Mouse (Mus musculus): ENCODE data around the gene Gfer. TPM values are rescaled to one million over a fixed set of nuclear protein-coding genes. Genes with fewer than 3 reads are reported as not detected.
A peak's percentile ranks its signal among the peaks of the same experiment; 100 is the strongest.
"Not testable (repeated sequence)": the region's sequence is repeated elsewhere in the genome, so short reads cannot be mapped to it uniquely, and the experiment has no call there.

The Gfer gene
- polyA plus RNA-seq, 1 experiment = 30.9 TPM

DNA sequence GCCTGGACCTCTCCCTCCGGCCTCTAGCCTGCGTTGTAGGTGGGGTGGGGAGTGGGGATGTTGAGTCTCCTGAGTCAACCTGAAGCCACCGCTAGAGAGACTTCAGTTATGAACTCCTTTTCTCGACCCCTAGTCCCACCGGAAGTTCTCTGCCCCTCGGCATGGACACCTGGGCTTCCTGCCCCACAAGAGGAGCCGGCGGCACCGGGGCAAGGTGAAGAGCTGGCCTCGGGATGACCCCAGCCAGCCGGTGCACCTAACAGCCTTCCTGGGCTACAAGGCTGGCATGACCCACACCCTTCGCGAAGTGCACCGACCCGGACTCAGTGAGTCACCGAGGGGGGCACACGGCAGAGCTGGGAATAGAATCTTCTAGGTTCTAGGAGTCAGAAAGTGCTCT lies 32.2 kb upstream of the Gfer start:
- no peaks in the 10 kb centered on the region for H3K27me3 ChIP-seq (ENCODE audit: control insufficient read depth, insufficient read depth, low read length)
- TF ChIP-seq CTCF (IDR thresholded peaks at IDR 0.05; ENCODE audit: borderline replicate concordance, insufficient read depth, low read depth, low read length) = no peak
- no peak for TF ChIP-seq POLR2A (IDR thresholded peaks at IDR 0.05; ENCODE audit: borderline replicate concordance, insufficient read depth, low read length)
- no peaks in the 10 kb centered on the region for H3K4me1 ChIP-seq (ENCODE audit: control insufficient read depth, insufficient read depth, low read length)
- WGBS = 72% methylated on average over 17 of the region's 17 CpGs
- no peak overlapping the region for H3K27ac ChIP-seq (ENCODE audit: insufficient read depth, low read length)
- no peak for DNase-seq
- H3K4me3 ChIP-seq (replicated peaks; ENCODE audit: insufficient read depth, low read depth, low read length) = no peak overlapping the region

DNA sequence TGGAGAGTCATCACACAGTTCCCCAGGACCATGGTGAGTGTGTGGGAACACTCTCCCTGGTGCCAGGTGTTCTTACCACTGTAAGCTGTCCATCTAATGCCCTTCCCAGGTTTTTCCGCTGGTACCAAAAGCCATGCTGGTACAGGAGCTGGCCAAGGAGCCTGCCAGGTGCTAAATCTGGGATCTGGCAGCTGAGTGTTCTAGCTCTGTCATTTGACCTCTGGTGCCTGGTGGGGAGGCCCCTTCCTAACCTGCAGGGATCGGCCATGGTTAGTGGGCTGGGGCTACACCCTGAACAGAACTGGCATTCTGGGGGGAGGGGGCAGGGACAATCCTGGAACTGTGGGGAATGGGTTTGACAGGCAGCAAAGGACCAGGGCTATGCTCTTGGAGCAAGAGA lies 31.7 kb upstream of the Gfer start, which contains the start of gene Rpl3l:
Gene Rpl3l (plus strand): TSS at position 203 of the 400 bp plus-strand sequence.
- Histone ChIP-seq H3K27me3 (ENCODE audit: control insufficient read depth, insufficient read depth, low read length) (no peaks in the 10 kb centered on the region), H3K27ac (ENCODE audit: insufficient read depth, low read length) (no peak within 1 kb of the TSS), H3K4me1 (ENCODE audit: control insufficient read depth, insufficient read depth, low read length) (peaks cover 1% of the 10 kb centered on the region; the same call in 1 of the 2 replicates), H3K4me3 (replicated peaks; ENCODE audit: insufficient read depth, low read depth, low read length) (no peak within 1 kb of the TSS)
- TF ChIP-seq POLR2A (IDR thresholded peaks at IDR 0.05; ENCODE audit: borderline replicate concordance, insufficient read depth, low read length) = no peak
- no peak for TF ChIP-seq CTCF (IDR thresholded peaks at IDR 0.05; ENCODE audit: borderline replicate concordance, insufficient read depth, low read depth, low read length)
- DNase-seq = no peak
- 62% methylated on average over 2 of the region's 2 CpGs for WGBS

DNA sequence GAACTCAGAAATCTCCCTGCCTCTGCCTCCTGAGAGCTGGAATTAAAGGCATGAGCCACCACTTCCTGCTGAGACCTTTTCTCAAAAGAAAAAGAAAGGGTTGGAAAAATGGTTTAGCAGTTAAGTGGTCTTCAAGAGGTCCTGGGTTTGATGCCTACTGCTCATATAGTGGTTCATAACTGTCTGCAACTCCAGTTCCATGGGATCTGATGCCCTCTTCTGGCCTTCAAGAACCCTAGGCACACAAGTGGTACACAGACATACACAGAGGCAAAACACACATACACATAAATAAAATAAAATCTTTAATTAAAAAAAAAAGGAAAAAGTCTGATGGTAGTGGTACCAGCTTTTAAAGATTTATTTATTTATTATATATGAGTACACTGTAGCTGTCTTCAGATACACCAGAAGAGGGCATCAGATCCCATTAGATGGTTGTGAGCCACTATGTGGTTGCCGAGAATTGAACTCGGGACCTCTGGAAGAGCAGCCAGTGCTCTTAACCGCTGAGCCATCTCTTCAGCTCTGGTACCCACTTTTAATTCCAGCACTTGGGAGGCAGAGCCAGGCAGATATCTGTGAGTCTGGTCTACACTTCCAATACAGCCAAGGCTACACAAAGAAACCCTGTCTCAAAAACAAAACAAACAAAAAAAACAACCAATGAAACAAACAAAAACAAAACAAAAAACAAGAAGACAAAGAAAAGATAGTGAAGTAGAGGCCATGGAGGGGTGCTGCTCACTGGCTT lies 29.9 kb upstream of the Gfer start:
- TF ChIP-seq CTCF (IDR thresholded peaks at IDR 0.05; ENCODE audit: borderline replicate concordance, insufficient read depth, low read depth, low read length) = no peak
- TF ChIP-seq POLR2A (IDR thresholded peaks at IDR 0.05; ENCODE audit: borderline replicate concordance, insufficient read depth, low read length) = no peak
- 63% methylated on average over 3 of the region's 3 CpGs for WGBS
- no peak for DNase-seq

DNA sequence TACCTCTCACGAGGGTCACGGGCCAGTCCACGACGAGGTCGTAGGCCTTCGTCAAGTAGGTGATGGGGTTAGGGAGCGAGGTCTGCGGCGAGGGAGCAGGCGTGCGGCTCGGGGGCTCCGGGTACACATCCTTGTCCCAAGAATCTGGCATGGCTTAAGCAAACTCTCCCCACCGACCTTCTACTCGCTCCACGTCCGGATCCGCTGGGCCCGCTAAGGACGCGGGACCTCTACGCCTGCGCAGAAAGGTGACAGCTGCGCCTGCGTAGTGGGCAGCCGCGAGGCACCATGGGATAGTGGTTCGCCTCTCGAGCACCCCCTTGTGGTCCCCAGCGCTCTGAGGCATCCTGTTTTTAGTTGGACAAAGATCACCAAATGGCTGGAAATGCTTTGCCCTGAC lies 28.2 kb upstream of the Gfer start, which contains the start of gene Ndufb10:
Gene Ndufb10 (minus strand): TSS at position 295 of the 400 bp plus-strand sequence.
- peaks cover 4% of the 10 kb centered on the region for H3K4me1 ChIP-seq (ENCODE audit: control insufficient read depth, insufficient read depth, low read length)
- H3K4me3 ChIP-seq (replicated peaks; ENCODE audit: insufficient read depth, low read depth, low read length) = peak within 1 kb of the TSS; percentile 91
- peak; percentile 92 for TF ChIP-seq CTCF (IDR thresholded peaks at IDR 0.05; ENCODE audit: borderline replicate concordance, insufficient read depth, low read depth, low read length)
- peak; percentile 96 for TF ChIP-seq POLR2A (IDR thresholded peaks at IDR 0.05; ENCODE audit: borderline replicate concordance, insufficient read depth, low read length)
- peak within 1 kb of the TSS; percentile 78 for H3K27ac ChIP-seq (ENCODE audit: insufficient read depth, low read length)
- no peaks in the 10 kb centered on the region for H3K27me3 ChIP-seq (ENCODE audit: control insufficient read depth, insufficient read depth, low read length)
- DNase-seq = peak; percentile 94 to 98
- WGBS = 0% methylated on average over 30 of the region's 30 CpGs

More for the DNA sequence above, 29.9 kb upstream of the Gfer start:
- Histone ChIP-seq H3K4me3 (replicated peaks; ENCODE audit: insufficient read depth, low read depth, low read length) (no peak overlapping the region), H3K27ac (ENCODE audit: insufficient read depth, low read length) (no peak overlapping the region), H3K27me3 (ENCODE audit: control insufficient read depth, insufficient read depth, low read length) (no peaks in the 10 kb centered on the region), H3K4me1 (ENCODE audit: control insufficient read depth, insufficient read depth, low read length) (peaks cover 4% of the 10 kb centered on the region)

DNA sequence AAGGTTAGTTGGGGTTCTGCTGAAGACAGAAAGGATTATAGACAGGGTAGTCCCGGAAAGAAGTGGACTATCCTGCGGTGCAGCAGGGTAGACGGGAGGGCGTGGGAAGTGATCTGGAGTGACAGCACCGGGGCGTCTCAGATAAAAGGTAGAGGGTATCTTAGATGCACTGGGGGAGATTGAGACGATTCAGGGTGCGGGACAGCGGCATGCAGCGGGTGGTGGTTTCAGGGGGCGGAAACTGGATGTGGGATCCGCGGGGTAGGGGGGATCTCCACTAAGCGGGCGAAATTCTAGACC lies 27.9 kb upstream of the Gfer start:
- no peaks in the 10 kb centered on the region for H3K27me3 ChIP-seq (ENCODE audit: control insufficient read depth, insufficient read depth, low read length)
- no peak for TF ChIP-seq CTCF (IDR thresholded peaks at IDR 0.05; ENCODE audit: borderline replicate concordance, insufficient read depth, low read depth, low read length)
- TF ChIP-seq POLR2A (IDR thresholded peaks at IDR 0.05; ENCODE audit: borderline replicate concordance, insufficient read depth, low read length) = no peak
- H3K27ac ChIP-seq (ENCODE audit: insufficient read depth, low read length) = peak overlapping the region; percentile 78
- H3K4me1 ChIP-seq (ENCODE audit: control insufficient read depth, insufficient read depth, low read length) = peaks cover 4% of the 10 kb centered on the region
- no peak for DNase-seq
- WGBS = under 1% methylated on average over 15 of the region's 15 CpGs
- peak overlapping the region; percentile 91 for H3K4me3 ChIP-seq (replicated peaks; ENCODE audit: insufficient read depth, low read depth, low read length)

DNA sequence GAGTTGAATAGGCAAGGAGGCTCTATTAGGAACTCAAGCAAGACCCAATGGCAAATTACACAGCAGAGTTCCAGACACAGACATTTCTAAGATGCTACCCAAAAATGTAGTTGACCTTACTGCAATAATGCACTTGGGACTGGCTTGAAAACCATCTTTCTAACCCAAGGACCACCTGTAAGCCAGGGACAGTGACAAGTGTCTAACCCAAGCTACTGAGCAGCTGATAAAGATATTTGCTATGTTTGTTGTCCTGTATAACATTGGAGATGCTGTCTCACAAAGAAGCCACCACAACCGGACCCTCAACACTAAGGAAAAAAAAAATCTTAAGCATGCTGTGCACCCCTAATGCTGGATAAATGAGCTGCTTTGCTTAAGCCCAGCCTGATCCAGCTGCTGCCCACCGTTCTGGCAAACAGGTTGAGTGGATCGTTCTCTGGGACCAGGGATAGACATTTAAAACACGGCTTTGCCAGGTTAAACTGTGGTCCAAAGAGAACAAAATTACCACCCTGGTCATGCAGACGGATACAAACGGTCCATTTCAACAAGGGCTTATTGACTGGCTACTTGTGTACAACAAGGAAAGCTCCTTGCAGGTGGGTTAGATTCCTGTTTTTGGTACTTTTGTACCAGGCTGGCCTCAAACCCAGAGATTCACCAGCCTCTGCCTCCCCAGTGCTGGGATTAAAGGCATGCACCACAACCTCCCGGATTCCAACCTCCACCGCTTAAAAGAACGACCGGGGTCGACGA lies 27.3 kb upstream of the Gfer start:
- TF ChIP-seq POLR2A (IDR thresholded peaks at IDR 0.05; ENCODE audit: borderline replicate concordance, insufficient read depth, low read length) = no peak
- TF ChIP-seq CTCF (IDR thresholded peaks at IDR 0.05; ENCODE audit: borderline replicate concordance, insufficient read depth, low read depth, low read length) = no peak
- Histone ChIP-seq H3K27me3 (ENCODE audit: control insufficient read depth, insufficient read depth, low read length) (no peaks in the 10 kb centered on the region), H3K4me3 (replicated peaks; ENCODE audit: insufficient read depth, low read depth, low read length) (peak overlapping the region; percentile 91), H3K4me1 (ENCODE audit: control insufficient read depth, insufficient read depth, low read length) (peaks cover 4% of the 10 kb centered on the region), H3K27ac (ENCODE audit: insufficient read depth, low read length) (peak overlapping the region; percentile 78; the same call in 1 of the 2 replicates)
- 2% methylated on average over 12 of the region's 12 CpGs for WGBS
- DNase-seq = no peak

DNA sequence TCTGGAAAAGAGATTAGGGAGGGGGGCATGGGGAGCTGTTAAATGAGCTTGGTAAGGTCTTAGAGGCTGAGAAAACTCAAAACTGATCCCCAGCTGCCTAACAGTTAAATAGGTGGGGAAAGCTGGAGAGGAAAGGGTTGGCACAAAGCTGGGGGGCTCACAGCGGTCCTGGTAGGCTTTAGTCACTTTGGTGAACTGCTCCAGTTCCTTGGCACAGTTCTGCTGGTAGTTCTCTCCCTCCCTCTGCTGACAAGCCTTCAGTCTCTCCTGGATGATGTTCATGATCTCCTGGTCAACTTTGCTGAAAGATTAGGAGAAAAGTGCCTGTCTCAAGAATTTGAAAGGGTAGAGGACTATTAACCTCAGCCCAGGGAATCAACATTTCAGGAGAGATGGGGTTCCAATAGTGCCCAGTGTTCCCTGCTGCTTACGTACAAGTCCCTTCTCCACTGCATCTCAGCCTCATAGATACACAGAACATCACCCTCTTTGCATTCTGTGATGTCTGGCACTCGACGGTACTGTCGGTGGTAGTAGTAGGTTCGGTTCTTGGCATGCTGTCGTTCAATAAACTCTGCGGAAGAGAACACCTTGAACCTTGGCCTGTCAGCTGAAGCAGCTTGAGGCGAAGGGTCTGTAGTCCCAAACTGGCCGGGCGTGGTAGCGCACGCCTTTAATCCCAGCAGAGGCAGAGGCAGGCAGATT lies 26.4 kb upstream of the Gfer start:
- Histone ChIP-seq H3K4me1 (ENCODE audit: control insufficient read depth, insufficient read depth, low read length) (peaks cover 4% of the 10 kb centered on the region), H3K27ac (ENCODE audit: insufficient read depth, low read length) (no peak overlapping the region), H3K4me3 (replicated peaks; ENCODE audit: insufficient read depth, low read depth, low read length) (no peak overlapping the region), H3K27me3 (ENCODE audit: control insufficient read depth, insufficient read depth, low read length) (no peaks in the 10 kb centered on the region)
- TF ChIP-seq POLR2A (IDR thresholded peaks at IDR 0.05; ENCODE audit: borderline replicate concordance, insufficient read depth, low read length) (0 out of 2 replicates have a peak, but pooled peaks have one; percentile 14), CTCF (IDR thresholded peaks at IDR 0.05; ENCODE audit: borderline replicate concordance, insufficient read depth, low read depth, low read length) (no peak)
- no peak for DNase-seq
- 30% methylated on average over 13 of the region's 13 CpGs for WGBS

DNA sequence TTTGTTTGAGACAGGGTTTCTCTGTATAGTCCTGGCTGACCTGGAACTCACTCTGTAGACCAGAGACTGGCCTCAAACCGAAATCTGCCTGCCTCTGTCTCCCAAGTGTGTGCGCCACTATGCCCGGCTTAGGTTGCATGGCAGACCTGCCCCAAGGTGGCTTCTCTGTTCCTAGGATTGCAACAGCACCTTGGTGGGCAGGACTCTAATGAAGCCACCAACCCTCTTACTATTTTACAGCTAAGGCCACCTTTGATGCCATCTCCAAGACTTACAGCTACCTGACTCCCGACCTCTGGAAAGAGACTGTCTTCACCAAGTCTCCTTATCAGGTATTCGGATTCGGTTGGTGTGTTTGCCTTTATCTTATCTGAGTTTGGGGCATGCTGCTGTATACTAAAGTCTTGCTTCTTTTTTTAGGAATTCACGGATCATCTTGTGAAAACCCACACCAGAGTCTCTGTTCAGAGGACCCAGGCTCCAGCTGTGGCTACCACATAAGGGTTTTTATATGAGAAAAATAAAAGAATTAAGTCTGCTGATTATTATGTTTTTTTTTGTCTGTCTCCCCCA lies 25.5 kb upstream of the Gfer start:
- 60% methylated on average over 7 of the region's 7 CpGs for WGBS

DNA sequence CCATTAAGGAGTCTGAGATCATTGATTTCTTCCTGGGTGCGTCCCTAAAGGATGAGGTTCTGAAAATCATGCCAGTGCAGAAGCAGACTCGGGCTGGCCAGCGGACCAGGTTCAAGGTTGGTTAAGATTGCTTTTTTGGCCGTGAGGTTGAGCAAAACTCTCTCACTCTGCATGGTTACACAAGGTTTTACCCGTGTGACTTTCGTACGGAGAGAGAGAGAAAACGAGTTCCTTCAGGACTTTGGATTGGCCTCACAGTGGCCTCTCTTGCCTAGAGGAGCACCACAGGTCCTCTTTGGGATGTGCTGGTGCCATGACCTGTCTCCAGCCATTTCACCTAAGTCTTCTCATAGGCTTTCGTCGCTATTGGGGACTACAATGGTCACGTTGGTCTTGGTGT lies 24.7 kb upstream of the Gfer start:
- WGBS = under 1% methylated on average over 11 of the region's 11 CpGs

More for the DNA sequence above, 25.5 kb upstream of the Gfer start:
- not testable (repeated sequence) for H3K27me3 ChIP-seq (ENCODE audit: control insufficient read depth, insufficient read depth, low read length); H3K27ac ChIP-seq (ENCODE audit: insufficient read depth, low read length); H3K4me3 ChIP-seq (replicated peaks; ENCODE audit: insufficient read depth, low read depth, low read length); DNase-seq; H3K4me1 ChIP-seq (ENCODE audit: control insufficient read depth, insufficient read depth, low read length)

More for the DNA sequence above, 24.7 kb upstream of the Gfer start:
- not testable (repeated sequence) for H3K27ac ChIP-seq (ENCODE audit: insufficient read depth, low read length); DNase-seq; H3K27me3 ChIP-seq (ENCODE audit: control insufficient read depth, insufficient read depth, low read length); H3K4me1 ChIP-seq (ENCODE audit: control insufficient read depth, insufficient read depth, low read length)
- H3K4me3 ChIP-seq (replicated peaks; ENCODE audit: insufficient read depth, low read depth, low read length) = peak overlapping the region; percentile 37

Measured in cerebellum, adult 2 months (tissue).